Mouse (Mus musculus) midbrain, embryonic 11.5 days (tissue): Measurements from ENCODE around the gene Stard10. TPM values are rescaled to one million over a fixed set of nuclear protein-coding genes. Genes with fewer than 3 reads are reported as not detected.

Experiments used
- ATAC-seq: fragments of 200-750 bp; cut with Nextera tagmentation; 2 replicates; pipeline ENCODE4 v1.8.0; 2017; ENCODE audit warnings: moderate TSS enrichment, moderate library complexity; ENCODE audit not compliant: low FRiP score
- DNase-seq: peaks from one replicate; pipeline ENCODE4 v3.0.0; 2015; ENCODE audit warnings: low spot score; ENCODE audit errors: missing footprints
- H3K27ac ChIP-seq: fragments of 300-500 bp; sonication (generic); 2 replicates; pipeline ENCODE4 v1.5.1; 2014; ENCODE audit warnings: low read depth, low read length
- H3K27me3 ChIP-seq: fragments of 300-500 bp; sonication (generic); 2 replicates; pipeline ENCODE4 v1.6.1; 2014; ENCODE audit warnings: mild to moderate bottlenecking, low read length, moderate library complexity, mixed read lengths; ENCODE audit not compliant: control insufficient read depth, insufficient read depth
- H3K36me3 ChIP-seq: fragments of 300-500 bp; sonication (generic); 2 replicates; pipeline ENCODE4 v1.6.1; 2014; ENCODE audit warnings: mild to moderate bottlenecking, low read length, moderate library complexity, mixed read lengths; ENCODE audit not compliant: control insufficient read depth, insufficient read depth
- H3K4me1 ChIP-seq: fragments of 300-500 bp; sonication (generic); 2 replicates; pipeline ENCODE4 v1.6.1; 2014; ENCODE audit warnings: low read length; ENCODE audit not compliant: control insufficient read depth, insufficient read depth
- H3K4me2 ChIP-seq: fragments of 300-500 bp; sonication (generic); 2 replicates; pipeline ENCODE4 v1.6.1; 2014; ENCODE audit warnings: mild to moderate bottlenecking, moderate library complexity
- H3K4me3 ChIP-seq: fragments of 300-500 bp; sonication (generic); 2 replicates; pipeline ENCODE4 v1.5.1; 2014; ENCODE audit warnings: low read depth, low read length
- H3K9ac ChIP-seq: fragments of 300-500 bp; sonication (generic); 2 replicates; pipeline ENCODE4 v1.6.1; 2014; ENCODE audit warnings: low read length
- H3K9me3 ChIP-seq: fragments of 300-500 bp; sonication (generic); 2 replicates; pipeline ENCODE4 v1.6.1; 2016; ENCODE audit warnings: low read length; ENCODE audit not compliant: control insufficient read depth
- WGBS: fragments of 180-500 bp; shearing (Covaris S2); extraction: QIAGEN DNeasy Blood & Tissue Kit; methylation state at CpG from one replicate; pipeline ENCODE4 v1.1.7; 2014; 5-methylcytosine and 5-hydroxymethylcytosine counted together
- polyA plus RNA-seq: library from polyadenylated mRNA; unstranded; fragments of >200 nt; fragmentation: Nextera tagmentation; extraction: Ambion mirVana; gene quantifications from 2 replicates; pipeline ENCODE4 v1.2.1, GENCODE M21; 2014

Stard10 gene
- polyA plus RNA-seq, 1 experiment from 2014 or later = 5.7 TPM

- no peak overlapping the region for H3K4me3 ChIP-seq
Measured at GRCm38 (mm10) chr7:101324142-101324962, 7.5 kb downstream of the Stard10 start.

GRCm38 (mm10) chr7:101326006-101326405 is 9.1 kb downstream of the Stard10 start:
- no peak for ATAC-seq

More at GRCm38 (mm10) chr7:101324142-101324962, 7.5 kb downstream of the Stard10 start:
- H3K4me2 ChIP-seq = no peak overlapping the region
- H3K36me3 ChIP-seq = no peaks in the 10 kb centered on the region
- no peak overlapping the region for H3K9ac ChIP-seq
- H3K4me1 ChIP-seq = no peaks in the 10 kb centered on the region; the same call in 1 of the 2 replicates
- H3K27me3 ChIP-seq = peaks cover 20% of the 10 kb centered on the region
- WGBS = 66% methylated on average over 6 of the region's 6 CpGs
- H3K27ac ChIP-seq = no peak overlapping the region
- peak; percentile 77 for DNase-seq
- no peak for ATAC-seq
- H3K9me3 ChIP-seq = no peaks in the 10 kb centered on the region

GRCm38 (mm10) chr7:101327263-101327662 is 10.4 kb downstream of the Stard10 start:
- no peak overlapping the region for H3K4me2 ChIP-seq
- 68% methylated on average over 5 of the region's 5 CpGs for WGBS
- no peak overlapping the region for H3K9ac ChIP-seq
- H3K36me3 ChIP-seq = no peaks in the 10 kb centered on the region
- no peaks in the 10 kb centered on the region for H3K4me1 ChIP-seq
- ATAC-seq (no peak), DNase-seq (no peak)
- H3K4me3 ChIP-seq = no peak overlapping the region
- H3K9me3 ChIP-seq = no peaks in the 10 kb centered on the region
- no peak overlapping the region for H3K27ac ChIP-seq
- H3K27me3 ChIP-seq = peaks cover 4% of the 10 kb centered on the region; the same call in 1 of the 2 replicates

More at GRCm38 (mm10) chr7:101326006-101326405, 9.1 kb downstream of the Stard10 start:
- 78% methylated on average over 5 of the region's 5 CpGs for WGBS
- Histone ChIP-seq H3K4me1 (no peaks in the 10 kb centered on the region; the same call in 1 of the 2 replicates), H3K27ac (no peak overlapping the region), H3K4me2 (no peak overlapping the region), H3K9me3 (no peaks in the 10 kb centered on the region), H3K9ac (no peak overlapping the region), H3K4me3 (no peak overlapping the region), H3K36me3 (no peaks in the 10 kb centered on the region), H3K27me3 (peaks cover 13% of the 10 kb centered on the region)
- peak; percentile 10 for DNase-seq

- DNase-seq = peak; percentile 68
Measured at GRCm38 (mm10) chr7:101327786-101328185, 10.9 kb downstream of the Stard10 start.

GRCm38 (mm10) chr7:101328621-101329158 is 11.8 kb downstream of the Stard10 start:
- Histone ChIP-seq H3K27me3 (no peaks in the 10 kb centered on the region), H3K9ac (no peak overlapping the region; the same call in 1 of the 2 replicates), H3K4me3 (no peak overlapping the region), H3K4me2 (no peak overlapping the region), H3K27ac (no peak overlapping the region), H3K4me1 (no peaks in the 10 kb centered on the region), H3K9me3 (no peaks in the 10 kb centered on the region), H3K36me3 (no peaks in the 10 kb centered on the region)
- ATAC-seq (no peak), DNase-seq (no peak)
- 72% methylated on average over 4 of the region's 4 CpGs for WGBS

More at GRCm38 (mm10) chr7:101327786-101328185, 10.9 kb downstream of the Stard10 start:
- H3K27ac ChIP-seq = no peak overlapping the region
- H3K27me3 ChIP-seq = peaks cover 2% of the 10 kb centered on the region; the same call in 1 of the 2 replicates
- ATAC-seq = no peak
- H3K4me3 ChIP-seq = no peak overlapping the region
- H3K9ac ChIP-seq = no peak overlapping the region
- no peaks in the 10 kb centered on the region for H3K36me3 ChIP-seq
- 87% methylated on average over 2 of the region's 2 CpGs for WGBS
- H3K4me2 ChIP-seq = no peak overlapping the region
- H3K9me3 ChIP-seq = no peaks in the 10 kb centered on the region
- H3K4me1 ChIP-seq = no peaks in the 10 kb centered on the region

- H3K4me3 ChIP-seq = no peak overlapping the region
- no peaks in the 10 kb centered on the region for H3K4me1 ChIP-seq
- no peaks in the 10 kb centered on the region for H3K27me3 ChIP-seq
- H3K9me3 ChIP-seq = no peaks in the 10 kb centered on the region
- H3K9ac ChIP-seq = no peak overlapping the region
- DNase-seq (no peak), ATAC-seq (no peak)
- H3K27ac ChIP-seq = no peak overlapping the region
- H3K4me2 ChIP-seq = no peak overlapping the region
- WGBS = 86% methylated on average over 4 of the region's 4 CpGs
- H3K36me3 ChIP-seq = no peaks in the 10 kb centered on the region
Measured at GRCm38 (mm10) chr7:101329606-101330005, 12.7 kb downstream of the Stard10 start.

GRCm38 (mm10) chr7:101330074-101330840 is 13.4 kb downstream of the Stard10 start:
- Histone ChIP-seq H3K4me2 (no peak overlapping the region), H3K27ac (no peak overlapping the region), H3K27me3 (no peaks in the 10 kb centered on the region), H3K9ac (no peak overlapping the region), H3K9me3 (no peaks in the 10 kb centered on the region), H3K36me3 (no peaks in the 10 kb centered on the region), H3K4me3 (no peak overlapping the region), H3K4me1 (no peaks in the 10 kb centered on the region)
- ATAC-seq (no peak), DNase-seq (peak; percentile 67)
- WGBS = 68% methylated on average over 10 of the region's 10 CpGs

GRCm38 (mm10) chr7:101330841-101331173 is 13.9 kb downstream of the Stard10 start:
- Histone ChIP-seq H3K9ac (no peak overlapping the region), H3K27ac (no peak overlapping the region), H3K4me1 (no peaks in the 10 kb centered on the region), H3K4me2 (no peak overlapping the region), H3K27me3 (no peaks in the 10 kb centered on the region), H3K36me3 (no peaks in the 10 kb centered on the region), H3K9me3 (no peaks in the 10 kb centered on the region), H3K4me3 (no peak overlapping the region)
- DNase-seq (no peak), ATAC-seq (no peak)
- 83% methylated on average over 4 of the region's 4 CpGs for WGBS
